Mouse (Mus musculus) E14TG2a.4 (cell line): ENCODE measurements around the gene Coro2b.

Source experiments
- H3K27me3 ChIP-seq: 2 replicates; pipeline ENCODE4 v1.6.1; 2014; ENCODE audit warnings: low read length, control low read depth; ENCODE audit not compliant: insufficient read depth
- H3K36me3 ChIP-seq: 2 replicates; pipeline ENCODE4 v1.6.1; 2014; ENCODE audit warnings: low read length, control low read depth; ENCODE audit not compliant: insufficient read depth
- H3K4me1 ChIP-seq: replicated peaks from 2 replicates; pipeline ENCODE4 v1.6.1; 2014; ENCODE audit warnings: low read depth, low read length, control low read depth
- H3K4me3 ChIP-seq: replicated peaks from 2 replicates; pipeline ENCODE4 v1.5.1; 2014; ENCODE audit warnings: mild to moderate bottlenecking, low read length
- H3K9me3 ChIP-seq: 2 replicates; pipeline ENCODE4 v1.6.1; 2014; ENCODE audit warnings: low read length, control low read depth
- CTCF ChIP-seq: conservative IDR thresholded peaks from 2 replicates; pipeline ENCODE4 v1.5.1; 2014; ENCODE audit warnings: low read length
- NANOG ChIP-seq: IDR thresholded peaks from 2 replicates; pipeline ENCODE4 v1.6.1; 2014; ENCODE audit warnings: borderline replicate concordance, low read length, mixed read lengths
- POU5F1 ChIP-seq: IDR thresholded peaks from 2 replicates; pipeline ENCODE4 v1.6.1; 2014; ENCODE audit warnings: low read length, borderline replicate concordance

Coro2b gene

GRCm38 (mm10) chr9:62425265-62425664, 111.6 kb downstream of the Coro2b start:
- Histone ChIP-seq H3K9me3 (no peaks in the 10 kb centered on the region), H3K4me1 (peaks cover 32% of the 10 kb centered on the region), H3K27me3 (no peaks in the 10 kb centered on the region; the same call in 1 of the 2 replicates), H3K4me3 (no peak overlapping the region), H3K36me3 (peaks cover 24% of the 10 kb centered on the region)
- no peak for TF ChIP-seq NANOG
- TF ChIP-seq POU5F1, result no peak
- no peak for TF ChIP-seq CTCF

- Histone ChIP-seq H3K4me3 (no peak overlapping the region), H3K27me3 (no peaks in the 10 kb centered on the region; the same call in 1 of the 2 replicates), H3K36me3 (peaks cover 18% of the 10 kb centered on the region), H3K4me1 (peaks cover 45% of the 10 kb centered on the region), H3K9me3 (no peaks in the 10 kb centered on the region)
- no peak for TF ChIP-seq CTCF
- TF ChIP-seq NANOG, result no peak
- no peak for TF ChIP-seq POU5F1
These were observed 113.0 kb downstream of the Coro2b start for GRCm38 (mm10) chr9:62423871-62424270.

GRCm38 (mm10) chr9:62422926-62423325, 113.9 kb downstream of the Coro2b start:
- peaks cover 45% of the 10 kb centered on the region for H3K4me1 ChIP-seq
- no peak overlapping the region for H3K4me3 ChIP-seq
- TF ChIP-seq CTCF (no peak), POU5F1 (no peak)
- H3K9me3 ChIP-seq, result peaks cover 3% of the 10 kb centered on the region; the same call in 1 of the 2 replicates
- no peaks in the 10 kb centered on the region; the same call in 1 of the 2 replicates for H3K27me3 ChIP-seq
- peaks cover 10% of the 10 kb centered on the region for H3K36me3 ChIP-seq

- no peak for TF ChIP-seq NANOG
- TF ChIP-seq CTCF, result no peak
- TF ChIP-seq POU5F1, result no peak
- H3K36me3 ChIP-seq, result 0 out of 2 replicates have a peak, but pooled peaks cover 3% of the 10 kb centered on the region
- H3K4me3 ChIP-seq, result no peak overlapping the region
These were observed 114.9 kb downstream of the Coro2b start for GRCm38 (mm10) chr9:62421911-62422310.

GRCm38 (mm10) chr9:62421027-62421426, 115.8 kb downstream of the Coro2b start:
- Histone ChIP-seq H3K27me3 (no peaks in the 10 kb centered on the region), H3K4me1 (peaks cover 42% of the 10 kb centered on the region), H3K4me3 (peak overlapping the region; percentile 72), H3K9me3 (peaks cover 3% of the 10 kb centered on the region; the same call in 1 of the 2 replicates), H3K36me3 (0 out of 2 replicates have a peak, but pooled peaks cover 3% of the 10 kb centered on the region)
- no peak for TF ChIP-seq CTCF

More at GRCm38 (mm10) chr9:62421911-62422310, 114.9 kb downstream of the Coro2b start:
- Histone ChIP-seq H3K9me3 (peaks cover 3% of the 10 kb centered on the region; the same call in 1 of the 2 replicates), H3K27me3 (no peaks in the 10 kb centered on the region; the same call in 1 of the 2 replicates), H3K4me1 (peaks cover 43% of the 10 kb centered on the region)

- peaks cover 47% of the 10 kb centered on the region for H3K4me1 ChIP-seq
- peaks cover 3% of the 10 kb centered on the region; the same call in 1 of the 2 replicates for H3K9me3 ChIP-seq
- peak overlapping the region; percentile 72 for H3K4me3 ChIP-seq
- no peaks in the 10 kb centered on the region for H3K36me3 ChIP-seq
- H3K27me3 ChIP-seq, result no peaks in the 10 kb centered on the region
- TF ChIP-seq POU5F1 (no peak), CTCF (no peak), NANOG (no peak)
These were observed 116.5 kb downstream of the Coro2b start for GRCm38 (mm10) chr9:62420261-62420917.

GRCm38 (mm10) chr9:62418742-62419141, 118.1 kb downstream of the Coro2b start:
- H3K9me3 ChIP-seq, result peaks cover 3% of the 10 kb centered on the region; the same call in 1 of the 2 replicates
- TF ChIP-seq CTCF (peak; percentile 77), POU5F1 (no peak), NANOG (no peak)
- H3K36me3 ChIP-seq, result no peaks in the 10 kb centered on the region
- peaks cover 54% of the 10 kb centered on the region for H3K4me1 ChIP-seq
- no peaks in the 10 kb centered on the region for H3K27me3 ChIP-seq
- no peak overlapping the region for H3K4me3 ChIP-seq

- peak; percentile 73 for TF ChIP-seq CTCF
- no peak for TF ChIP-seq POU5F1
- no peak for TF ChIP-seq NANOG
- H3K9me3 ChIP-seq, result peaks cover 19% of the 10 kb centered on the region
- H3K36me3 ChIP-seq, result no peaks in the 10 kb centered on the region
- peaks cover 12% of the 10 kb centered on the region; the same call in 1 of the 2 replicates for H3K4me1 ChIP-seq
- no peak overlapping the region for H3K4me3 ChIP-seq
- H3K27me3 ChIP-seq, result no peaks in the 10 kb centered on the region
These were observed 129.3 kb downstream of the Coro2b start for GRCm38 (mm10) chr9:62407357-62408146.
